Mouse (Mus musculus) MEL (cell line): ENCODE data around the gene Immp2l. TPM values are rescaled to one million over a fixed set of nuclear protein-coding genes. Genes with fewer than 3 reads are reported as not detected.

Experiments
- DNase-seq: peaks from one replicate; pipeline ENCODE4 v3.0.0; 2011; ENCODE audit warnings: low read depth, low spot score
- H3K27ac ChIP-seq: 2 replicates; pipeline ENCODE4 v1.5.1; 2012; ENCODE audit warnings: low read depth, mild to moderate bottlenecking, control low read depth, low read length, moderate library complexity; ENCODE audit not compliant: control insufficient read depth
- H3K27me3 ChIP-seq, 2 experiments: fragments of 150-350 bp in 1 of 2; sonication (generic) in 1 of 2; 2 replicates each; pipeline ENCODE4 v1.6.1; 2012; ENCODE audit warnings: low read length in 2 of 2, mild to moderate bottlenecking in 2 of 2, improper control_type of control experiment in 1 of 2, moderate library complexity in 1 of 2; ENCODE audit not compliant: insufficient read depth in 2 of 2, control insufficient read depth in 1 of 2
- H3K36me3 ChIP-seq, 2 experiments: 2 replicates each; pipeline ENCODE4 v1.6.1; 2012 to 2014; ENCODE audit warnings: low read length in 2 of 2, improper control_type of control experiment in 1 of 2, inconsistent platforms in 1 of 2, mild to moderate bottlenecking in 1 of 2; ENCODE audit not compliant: insufficient read depth in 2 of 2, control insufficient read depth in 1 of 2
- H3K4me1 ChIP-seq, 2 experiments: fragments of 150-350 bp in 1 of 2; sonication (generic) in 1 of 2; 2 replicates each; pipeline ENCODE4 v1.6.1; 2012; ENCODE audit warnings: low read length in 2 of 2, improper control_type of control experiment in 1 of 2, mild to moderate bottlenecking in 1 of 2; ENCODE audit not compliant: insufficient read depth in 2 of 2, control insufficient read depth in 1 of 2
- H3K4me3 ChIP-seq, 2 experiments: fragments of 150-350 bp in 1 of 2; sonication (generic) in 1 of 2; 2 replicates each; pipeline ENCODE4 v1.5.1; 2012; ENCODE audit warnings: low read depth in 2 of 2, low read length in 2 of 2, mild to moderate bottlenecking in 2 of 2, moderate library complexity in 2 of 2, control low read depth in 1 of 2, improper control_type of control experiment in 1 of 2; ENCODE audit not compliant: control insufficient read depth in 1 of 2, insufficient read depth in 1 of 2
- H3K79me2 ChIP-seq: 2 replicates; pipeline ENCODE4 v1.6.1; 2012; ENCODE audit warnings: mild to moderate bottlenecking, low read length, moderate library complexity; ENCODE audit not compliant: control insufficient read depth, poor library complexity, insufficient read depth
- H3K9ac ChIP-seq: 2 replicates; pipeline ENCODE4 v1.6.1; 2012; ENCODE audit warnings: low read depth, mild to moderate bottlenecking, control low read depth, low read length, moderate library complexity; ENCODE audit not compliant: control insufficient read depth, poor library complexity, severe bottlenecking
- H3K9me3 ChIP-seq: fragments of 150-350 bp; sonication (generic); replicated peaks from 2 replicates; pipeline ENCODE4 v1.6.1; 2012; ENCODE audit warnings: mild to moderate bottlenecking, low read length, improper control_type of control experiment, moderate library complexity; ENCODE audit not compliant: insufficient read depth
- BHLHE40 ChIP-seq: IDR thresholded peaks from 2 replicates; pipeline ENCODE4 v1.6.1; 2012; ENCODE audit warnings: low read depth, mild to moderate bottlenecking, inconsistent platforms, low read length, improper control_type of control experiment, borderline replicate concordance
- CHD1 ChIP-seq: IDR thresholded peaks from 2 replicates; pipeline ENCODE4 v1.6.1; 2012; ENCODE audit warnings: low read depth, mild to moderate bottlenecking, inconsistent platforms, low read length, improper control_type of control experiment
- CHD2 ChIP-seq: IDR thresholded peaks from 2 replicates; pipeline ENCODE4 v1.6.1; 2011; ENCODE audit warnings: low read length, improper control_type of control experiment
- E2F4 ChIP-seq: IDR thresholded peaks from 2 replicates; pipeline ENCODE4 v1.6.1; 2011; ENCODE audit warnings: low read depth, low read length, improper control_type of control experiment, borderline replicate concordance
- GATA1 ChIP-seq: IDR thresholded peaks from 2 replicates; pipeline ENCODE4 v1.6.1; 2011; ENCODE audit warnings: low read depth, low read length, improper control_type of control experiment
- JUND ChIP-seq: IDR thresholded peaks from 2 replicates; pipeline ENCODE4 v1.6.1; 2011; ENCODE audit warnings: low read depth, mild to moderate bottlenecking, improper control_type of control experiment, low read length
- KAT2A ChIP-seq: conservative IDR thresholded peaks from 2 replicates; pipeline ENCODE4 v1.6.1; 2012; ENCODE audit warnings: low read depth, low read length, improper control_type of control experiment, inconsistent platforms
- MAX ChIP-seq: IDR thresholded peaks from 2 replicates; pipeline ENCODE4 v1.6.1; 2011; ENCODE audit warnings: low read length, improper control_type of control experiment
- MAZ ChIP-seq: IDR thresholded peaks from 2 replicates; pipeline ENCODE4 v1.6.1; 2012; ENCODE audit warnings: low read depth, mild to moderate bottlenecking, inconsistent platforms, low read length, improper control_type of control experiment
- MEF2A ChIP-seq: IDR thresholded peaks from 2 replicates; pipeline ENCODE4 v1.6.1; 2014; ENCODE audit warnings: low read depth, mild to moderate bottlenecking, inconsistent platforms, low read length, improper control_type of control experiment; ENCODE audit not compliant: poor library complexity, insufficient replicate concordance, severe bottlenecking; ENCODE audit errors: extremely low read depth
- MXI1 ChIP-seq: IDR thresholded peaks from 2 replicates; pipeline ENCODE4 v1.6.1; 2011; ENCODE audit warnings: mild to moderate bottlenecking, low read depth, low read length, improper control_type of control experiment
- MYB ChIP-seq: IDR thresholded peaks from 2 replicates; pipeline ENCODE4 v1.6.1; 2011; ENCODE audit warnings: mild to moderate bottlenecking, low read depth, low read length, improper control_type of control experiment
- NELFE ChIP-seq: IDR thresholded peaks from 2 replicates; pipeline ENCODE4 v1.6.1; 2011; ENCODE audit warnings: low read depth, low read length, improper control_type of control experiment
- POLR2AphosphoS2 ChIP-seq: IDR thresholded peaks from 2 replicates; pipeline ENCODE4 v1.6.1; 2011; ENCODE audit warnings: low read length, improper control_type of control experiment
- POLR2AphosphoS5 ChIP-seq: IDR thresholded peaks from 2 replicates; pipeline ENCODE4 v1.6.1; 2012; ENCODE audit warnings: low read depth, borderline replicate concordance, mild to moderate bottlenecking, inconsistent platforms, low read length, moderate library complexity, mixed read lengths
- RAD21 ChIP-seq: IDR thresholded peaks from 2 replicates; pipeline ENCODE4 v1.6.1; 2011; ENCODE audit warnings: mild to moderate bottlenecking, low read depth, low read length, improper control_type of control experiment
- RCOR1 ChIP-seq: IDR thresholded peaks from 2 replicates; pipeline ENCODE4 v1.6.1; 2012; ENCODE audit warnings: low read depth, mild to moderate bottlenecking, inconsistent platforms, low read length, improper control_type of control experiment
- SIN3A ChIP-seq: IDR thresholded peaks from 2 replicates; pipeline ENCODE4 v1.6.1; 2012; ENCODE audit warnings: low read length, improper control_type of control experiment, inconsistent platforms
- SMC3 ChIP-seq: IDR thresholded peaks from 2 replicates; pipeline ENCODE4 v1.6.1; 2011; ENCODE audit warnings: low read depth, low read length, improper control_type of control experiment
- TBP ChIP-seq: IDR thresholded peaks from 2 replicates; pipeline ENCODE4 v1.8.0; 2011; ENCODE audit warnings: low read depth, low read length, improper control_type of control experiment
- UBTF ChIP-seq: IDR thresholded peaks from 2 replicates; pipeline ENCODE4 v1.6.1; 2012; ENCODE audit warnings: low read depth, mild to moderate bottlenecking, inconsistent platforms, low read length, improper control_type of control experiment, moderate library complexity, borderline replicate concordance; ENCODE audit not compliant: insufficient read depth
- USF2 ChIP-seq, 2 experiments: IDR thresholded peaks; 2 replicates each; pipeline ENCODE4 v1.6.1; 2011 to 2012; ENCODE audit warnings: improper control_type of control experiment in 2 of 2, low read length in 2 of 2, borderline replicate concordance in 1 of 2, inconsistent platforms in 1 of 2, low read depth in 1 of 2, mild to moderate bottlenecking in 1 of 2; ENCODE audit not compliant: insufficient read depth in 1 of 2
- ZC3H11A ChIP-seq: IDR thresholded peaks from 2 replicates; pipeline ENCODE4 v1.6.1; 2012; ENCODE audit warnings: low read depth, mild to moderate bottlenecking, inconsistent platforms, low read length, improper control_type of control experiment
- ZKSCAN1 ChIP-seq: IDR thresholded peaks from 2 replicates; pipeline ENCODE4 v1.6.1; 2012; ENCODE audit warnings: low read depth, mild to moderate bottlenecking, inconsistent platforms, low read length, improper control_type of control experiment, moderate library complexity
- polyA plus RNA-seq, 2 experiments: library from polyadenylated mRNA; stranded (reverse) in 1 of 2; unstranded in 1 of 2; fragments of >175 nt in 1 of 2; fragments of >200 nt in 1 of 2; gene quantifications; 2 replicates each; pipeline versions ENCODE4 v1.2.1 to v1.2.4; 2012; ENCODE audit warnings: low replicate concordance in 2 of 2, low read depth in 1 of 2; ENCODE audit not compliant: insufficient read length in 2 of 2, insufficient read depth in 1 of 2, missing spikeins in 1 of 2
- total RNA-seq: library from RNA; depleted of rRNA; stranded (reverse); fragments of 300-350 nt; gene quantifications from 2 replicates; pipeline ENCODE4 v1.2.3, GENCODE M21; 2012

The Immp2l gene
- total and polyA plus RNA-seq, 3 experiments: 4.0 to 5.0 TPM; not detected in 1

- Histone ChIP-seq H3K79me2 (no peaks in the 10 kb centered on the region), H3K27ac (no peak overlapping the region), H3K4me1 (no peaks in the 10 kb centered on the region), H3K36me3 (no peaks in the 10 kb centered on the region), H3K27me3 (no peaks in the 10 kb centered on the region), H3K9me3 (no peaks in the 10 kb centered on the region), H3K4me3 (no peak overlapping the region), H3K9ac (no peak overlapping the region)
- no peak for DNase-seq
- TF ChIP-seq GATA1 (no peak), TBP (no peak), POLR2AphosphoS2 (no peak), MAX (no peak), MEF2A (no peak), RAD21 (no peak), CHD1 (no peak), JUND (no peak), UBTF (no peak), POLR2AphosphoS5 (no peak), BHLHE40 (no peak), SMC3 (no peak), NELFE (no peak), ZKSCAN1 (no peak), MXI1 (no peak)
Observed at GRCm38 (mm10) chr12:41644802-41645551, 621.1 kb downstream of the Immp2l start.

GRCm38 (mm10) chr12:41646956-41647575 is 623.2 kb downstream of the Immp2l start:
- no peak overlapping the region for H3K9ac ChIP-seq
- TF ChIP-seq MXI1 (no peak), KAT2A (no peak), ZC3H11A (no peak), SMC3 (no peak), RCOR1 (no peak), USF2 (IDR thresholded peaks at IDR 0.05; ENCODE audit: borderline replicate concordance in 1 of 2, insufficient read depth in 1 of 2, low read depth in 1 of 2, low read length in 2 of 2) (no peak), NELFE (no peak), SIN3A (no peak), CHD2 (no peak), MAX (no peak), MAZ (no peak), E2F4 (no peak), MYB (no peak), GATA1 (no peak)
- no peak overlapping the region for H3K27ac ChIP-seq
- no peaks in the 10 kb centered on the region for H3K79me2 ChIP-seq
- H3K9me3 ChIP-seq: no peaks in the 10 kb centered on the region
- H3K36me3 ChIP-seq: no peaks in the 10 kb centered on the region
- H3K4me3 ChIP-seq: no peak overlapping the region
- no peaks in the 10 kb centered on the region for H3K4me1 ChIP-seq
- H3K27me3 ChIP-seq: no peaks in the 10 kb centered on the region
- no peak for DNase-seq
